Mouse (Mus musculus) hindbrain, postnatal 0 days (tissue): ENCODE measurements at regions not wholly inside any gene's neighbourhood (a gene's known extent, or its start where the extent isn't known, plus 50 kb on each side); places are given as distances from the start of the nearest gene placed in this dataset.

ENCODE experiments used
- ATAC-seq: fragments of 200-750 bp; cut with Nextera tagmentation; 2 replicates; pipeline ENCODE4 v1.8.0; 2017; ENCODE audit warnings: mild to moderate bottlenecking, moderate TSS enrichment, moderate library complexity
- DNase-seq: peaks from one replicate; pipeline ENCODE4 v3.0.0-alpha.2; 2015; ENCODE audit warnings: low spot score
- H3K27ac ChIP-seq: fragments of 300-500 bp; sonication (generic); 2 replicates; pipeline ENCODE4 v1.5.1; 2014; ENCODE audit warnings: mild to moderate bottlenecking
- H3K27me3 ChIP-seq: fragments of 300-500 bp; sonication (generic); 2 replicates; pipeline ENCODE4 v1.6.1; 2014; ENCODE audit warnings: low read length, mixed read lengths; ENCODE audit not compliant: insufficient read depth
- H3K36me3 ChIP-seq: fragments of 300-500 bp; sonication (generic); 2 replicates; pipeline ENCODE4 v1.6.1; 2014; ENCODE audit warnings: low read length, mixed read lengths; ENCODE audit not compliant: insufficient read depth
- H3K4me1 ChIP-seq: fragments of 300-500 bp; sonication (generic); 2 replicates; pipeline ENCODE4 v1.6.1; 2014; ENCODE audit warnings: antibody characterized with exemption, low read length, mixed read lengths; ENCODE audit not compliant: insufficient read depth
- H3K4me2 ChIP-seq: fragments of 300-500 bp; sonication (generic); 2 replicates; pipeline ENCODE4 v1.6.1; 2014; ENCODE audit warnings: low read depth, mild to moderate bottlenecking, low read length, moderate library complexity, mixed read lengths
- H3K4me3 ChIP-seq: fragments of 300-500 bp; sonication (generic); 2 replicates; pipeline ENCODE4 v1.5.1; 2014; ENCODE audit warnings: low read length
- H3K9ac ChIP-seq: fragments of 300-500 bp; sonication (generic); replicated peaks from 2 replicates; pipeline ENCODE4 v1.6.1; 2014; ENCODE audit warnings: mild to moderate bottlenecking, low read length, moderate library complexity, mixed read lengths
- H3K9me3 ChIP-seq: fragments of 300-500 bp; sonication (generic); 2 replicates; pipeline ENCODE4 v1.6.1; 2016; ENCODE audit warnings: low read length, mixed read lengths
- CTCF ChIP-seq: IDR thresholded peaks from 2 replicates; pipeline ENCODE4 v1.5.1; 2016; ENCODE audit warnings: antibody characterized with exemption, control low read depth, low read depth
- WGBS: fragments of 180-500 bp; shearing (Covaris S2); extraction: QIAGEN DNeasy Blood & Tissue Kit; methylation state at CpG from one replicate; pipeline ENCODE4 v1.1.7; 2014; 5-methylcytosine and 5-hydroxymethylcytosine counted together

- Histone ChIP-seq H3K4me1 (no peaks in the 10 kb centered on the region), H3K4me3 (no peak overlapping the region), H3K9ac (no peak overlapping the region), H3K9me3 (no peaks in the 10 kb centered on the region), H3K27ac (no peak overlapping the region), H3K36me3 (no peaks in the 10 kb centered on the region), H3K4me2 (no peak overlapping the region), H3K27me3 (no peaks in the 10 kb centered on the region)
- TF ChIP-seq CTCF: no peak
- peak; percentile 31 for DNase-seq
- WGBS: 44% methylated on average over 8 of the region's 8 CpGs
- ATAC-seq: no peak
These were observed 126.5 kb downstream of the Tmx1 start for GRCm38 (mm10) chr12:70579328-70579905.

GRCm38 (mm10) chr12:70586181-70586580 is 133.3 kb downstream of the Tmx1 start:
- no peak for TF ChIP-seq CTCF
- Histone ChIP-seq H3K4me1 (no peaks in the 10 kb centered on the region), H3K27ac (no peak overlapping the region), H3K27me3 (no peaks in the 10 kb centered on the region), H3K36me3 (no peaks in the 10 kb centered on the region), H3K9me3 (no peaks in the 10 kb centered on the region), H3K4me3 (no peak overlapping the region), H3K4me2 (no peak overlapping the region), H3K9ac (no peak overlapping the region)
- DNase-seq (no peak), ATAC-seq (no peak)
- WGBS: 65% methylated on average over 2 of the region's 2 CpGs

DNA sequence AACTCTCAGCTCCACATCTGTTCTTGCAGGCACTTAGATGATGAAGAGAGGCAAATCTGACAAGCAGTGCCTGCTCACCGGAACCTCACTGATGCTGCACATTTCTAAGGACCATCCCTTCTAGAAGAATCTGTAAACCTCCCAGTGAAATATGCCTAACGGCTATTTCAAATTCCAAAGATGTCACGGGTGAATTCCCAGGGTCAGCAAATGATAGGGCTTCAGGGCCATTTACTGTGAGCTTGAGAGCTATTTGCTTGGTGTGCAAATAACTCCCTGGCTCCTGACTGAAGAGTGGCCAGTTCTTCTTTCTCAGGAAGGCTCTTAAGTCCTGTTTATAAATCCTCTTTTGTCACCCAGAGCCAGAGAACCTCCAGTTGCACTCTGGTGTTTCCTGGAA is 135.3 kb downstream of the Tmx1 start:
- 66% methylated on average over 3 of the region's 3 CpGs for WGBS
- no peak for DNase-seq
- Histone ChIP-seq H3K4me2 (no peak overlapping the region), H3K27me3 (no peaks in the 10 kb centered on the region), H3K4me1 (no peaks in the 10 kb centered on the region), H3K36me3 (no peaks in the 10 kb centered on the region), H3K4me3 (no peak overlapping the region), H3K27ac (no peak overlapping the region), H3K9ac (no peak overlapping the region), H3K9me3 (no peaks in the 10 kb centered on the region)
- no peak for ATAC-seq
- no peak for TF ChIP-seq CTCF

DNA sequence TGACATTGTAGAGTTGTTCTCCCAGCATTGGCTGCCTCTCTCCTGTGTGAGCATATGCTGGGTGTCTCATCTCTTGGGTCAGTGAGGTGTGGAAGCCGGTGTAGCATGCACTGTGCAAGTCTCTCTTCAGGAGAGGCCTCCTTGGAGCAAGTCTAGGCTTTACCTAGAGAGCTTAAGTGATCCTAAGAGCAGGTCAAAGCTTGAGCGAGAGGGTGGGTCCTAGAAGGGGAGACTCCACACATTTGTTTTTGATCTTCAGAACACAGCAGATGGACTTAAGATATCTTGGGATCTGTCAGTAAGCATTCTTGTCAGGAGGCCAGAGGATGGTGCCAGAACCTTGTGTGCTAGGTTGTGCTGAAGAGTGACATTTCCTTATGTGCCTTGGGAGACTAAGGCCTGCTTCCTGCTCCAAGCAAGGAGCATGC is 136.4 kb downstream of the Tmx1 start:
- H3K27me3 ChIP-seq: no peaks in the 10 kb centered on the region
- H3K9me3 ChIP-seq: no peaks in the 10 kb centered on the region
- H3K4me1 ChIP-seq: no peaks in the 10 kb centered on the region
- H3K9ac ChIP-seq: no peak overlapping the region
- H3K4me3 ChIP-seq: no peak overlapping the region
- no peak overlapping the region for H3K27ac ChIP-seq
- no peak overlapping the region for H3K4me2 ChIP-seq
- ATAC-seq: no peak
- DNase-seq: peak; percentile 25
- 74% methylated on average over 2 of the region's 2 CpGs for WGBS
- H3K36me3 ChIP-seq: no peaks in the 10 kb centered on the region
- TF ChIP-seq CTCF: 0 out of 2 replicates have a peak, but pooled peaks have one; percentile 9

- H3K36me3 ChIP-seq: no peaks in the 10 kb centered on the region
- no peak for ATAC-seq
These were observed 137.7 kb downstream of the Tmx1 start for GRCm38 (mm10) chr12:70590456-70591050.

DNA sequence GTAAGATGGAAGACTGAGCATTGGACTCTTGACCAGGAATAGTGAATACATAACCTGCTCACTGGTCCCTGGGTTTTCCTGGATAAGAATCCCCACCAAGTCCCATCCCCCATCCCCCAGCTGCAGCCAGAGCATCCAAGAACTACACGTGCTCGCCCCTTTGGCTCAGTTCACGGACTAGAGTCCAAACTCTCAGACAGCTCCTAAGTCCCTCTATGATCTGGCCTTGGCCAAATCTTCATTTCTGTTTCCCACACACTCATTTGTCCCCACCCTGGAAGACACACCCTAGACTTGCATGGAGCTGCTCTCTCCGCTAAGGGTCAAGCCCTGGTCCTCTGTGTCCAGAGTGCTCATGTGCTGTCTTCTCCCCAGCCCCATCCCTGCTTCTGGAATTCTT is 139.9 kb downstream of the Tmx1 start:
- Histone ChIP-seq H3K36me3 (no peaks in the 10 kb centered on the region), H3K4me1 (no peaks in the 10 kb centered on the region), H3K4me3 (no peak overlapping the region), H3K9ac (no peak overlapping the region), H3K27me3 (no peaks in the 10 kb centered on the region), H3K4me2 (no peak overlapping the region), H3K27ac (no peak overlapping the region), H3K9me3 (no peaks in the 10 kb centered on the region)
- no peak for ATAC-seq
- TF ChIP-seq CTCF: no peak
- DNase-seq: no peak
- WGBS: 83% methylated on average over 4 of the region's 4 CpGs

More at GRCm38 (mm10) chr12:70590456-70591050, 137.7 kb downstream of the Tmx1 start:
- no peak for TF ChIP-seq CTCF
- no peak overlapping the region for H3K9ac ChIP-seq
- H3K27ac ChIP-seq: no peak overlapping the region
- no peak for DNase-seq
- H3K27me3 ChIP-seq: no peaks in the 10 kb centered on the region
- 83% methylated on average over 12 of the region's 12 CpGs for WGBS
- no peak overlapping the region for H3K4me3 ChIP-seq
- no peaks in the 10 kb centered on the region for H3K4me1 ChIP-seq
- H3K9me3 ChIP-seq: no peaks in the 10 kb centered on the region
- no peak overlapping the region for H3K4me2 ChIP-seq

- H3K27ac ChIP-seq: no peak overlapping the region
- no peak for DNase-seq
- H3K36me3 ChIP-seq: no peaks in the 10 kb centered on the region
- no peak overlapping the region for H3K4me2 ChIP-seq
- no peaks in the 10 kb centered on the region for H3K27me3 ChIP-seq
- 0 out of 2 replicates have a peak, but pooled peaks cover 2% of the 10 kb centered on the region for H3K9me3 ChIP-seq
- no peak overlapping the region for H3K4me3 ChIP-seq
- 70% methylated on average over 15 of the region's 15 CpGs for WGBS
- ATAC-seq: no peak
- H3K4me1 ChIP-seq: no peaks in the 10 kb centered on the region
- TF ChIP-seq CTCF: no peak
- H3K9ac ChIP-seq: no peak overlapping the region
These were observed 145.4 kb downstream of the Tmx1 start for GRCm38 (mm10) chr12:70598211-70598701.
